Mouse (Mus musculus) liver, embryonic 14.5 days (tissue): Measurements from ENCODE around the gene Tlk2.

Experiments used
- CTCF ChIP-seq: IDR thresholded peaks from 2 replicates; pipeline ENCODE4 v1.5.1; 2016; ENCODE audit warnings: antibody characterized with exemption, low read depth, control low read depth
- EP300 ChIP-seq: IDR thresholded peaks from 2 replicates; pipeline ENCODE4 v1.6.1; 2016; ENCODE audit warnings: antibody characterized with exemption, low read depth

DNA sequence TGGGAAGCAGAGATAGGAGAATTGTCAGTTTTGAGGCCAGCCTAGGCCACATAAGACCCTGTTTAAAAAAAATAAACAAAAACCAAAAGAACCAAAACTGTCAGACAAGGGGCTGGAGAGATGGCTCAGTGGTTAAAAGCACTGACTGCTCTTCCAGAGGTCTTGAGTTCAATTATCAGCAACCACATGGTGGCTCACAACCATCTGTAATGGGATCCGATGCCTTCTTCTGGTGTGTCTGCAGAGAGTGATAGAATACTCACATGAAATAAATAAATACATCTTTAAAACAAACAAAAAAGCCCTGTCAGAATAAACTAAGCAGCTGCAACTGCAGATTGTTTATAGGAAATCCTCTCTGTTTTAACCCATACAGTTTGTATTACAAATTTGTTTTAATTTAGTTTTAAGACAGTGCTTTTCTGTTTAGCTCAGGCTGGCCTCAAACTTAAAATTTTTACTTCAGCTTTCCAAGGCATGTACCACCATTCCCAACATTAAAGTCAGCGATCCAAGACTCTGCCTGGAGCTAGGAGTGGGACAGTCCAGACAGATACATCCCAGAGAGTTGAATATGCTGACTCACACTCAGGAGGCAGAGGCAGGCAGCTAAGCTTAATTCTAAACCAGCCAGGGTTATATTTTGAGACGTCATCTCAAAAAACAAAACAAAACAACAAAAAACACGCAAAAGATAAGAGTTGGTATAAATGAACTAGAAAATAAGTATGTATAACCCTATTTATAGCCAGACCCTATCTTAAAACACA is 18.5 kb downstream of the Tlk2 start:
- TF ChIP-seq CTCF, result no peak
- TF ChIP-seq EP300, result no peak
